Mouse (Mus musculus) forebrain, embryonic 10.5 days (tissue): ENCODE measurements around the gene Maml3. TPM values are rescaled to one million over a fixed set of nuclear protein-coding genes. Genes with fewer than 3 reads are reported as not detected.

Experiments used
- DNase-seq: peaks from one replicate; pipeline ENCODE4 v3.0.0-alpha.2; 2017; ENCODE audit warnings: low spot score; ENCODE audit errors: extremely low spot score
- H3K27ac ChIP-seq: fragments of 300-500 bp; sonication (generic); 2 replicates; pipeline ENCODE4 v1.5.1; 2016; ENCODE audit warnings: mild to moderate bottlenecking
- H3K27me3 ChIP-seq: fragments of 300-500 bp; sonication (generic); 2 replicates; pipeline ENCODE4 v1.6.1; 2016; ENCODE audit warnings: mild to moderate bottlenecking; ENCODE audit not compliant: poor library complexity, severe bottlenecking
- H3K36me3 ChIP-seq: fragments of 300-500 bp; sonication (generic); replicated peaks from 2 replicates; pipeline ENCODE4 v1.6.1; 2016; ENCODE audit warnings: mild to moderate bottlenecking, moderate library complexity
- H3K4me1 ChIP-seq: fragments of 300-500 bp; sonication (generic); 2 replicates; pipeline ENCODE4 v1.6.1; 2016
- H3K4me3 ChIP-seq: fragments of 300-500 bp; sonication (generic); 2 replicates; pipeline ENCODE4 v1.5.1; 2016; ENCODE audit warnings: mild to moderate bottlenecking, moderate library complexity
- H3K9me3 ChIP-seq: fragments of 300-500 bp; sonication (generic); 2 replicates; pipeline ENCODE4 v1.6.1; 2016; ENCODE audit warnings: mild to moderate bottlenecking, moderate library complexity
- WGBS: fragments of 180-500 bp; shearing (Covaris S2); methylation state at CpG from one replicate; pipeline ENCODE4 v1.1.7; 2016; 5-methylcytosine and 5-hydroxymethylcytosine counted together
- polyA plus RNA-seq: library from polyadenylated mRNA; unstranded; fragments of >200 nt; fragmentation: Nextera tagmentation; extraction: Ambion mirVana; gene quantifications from 2 replicates; pipeline ENCODE4 v1.2.1, GENCODE M21; 2016

Gene Maml3
- polyA plus RNA-seq, 1 experiment from 2014 or later = 5.6 TPM

DNA sequence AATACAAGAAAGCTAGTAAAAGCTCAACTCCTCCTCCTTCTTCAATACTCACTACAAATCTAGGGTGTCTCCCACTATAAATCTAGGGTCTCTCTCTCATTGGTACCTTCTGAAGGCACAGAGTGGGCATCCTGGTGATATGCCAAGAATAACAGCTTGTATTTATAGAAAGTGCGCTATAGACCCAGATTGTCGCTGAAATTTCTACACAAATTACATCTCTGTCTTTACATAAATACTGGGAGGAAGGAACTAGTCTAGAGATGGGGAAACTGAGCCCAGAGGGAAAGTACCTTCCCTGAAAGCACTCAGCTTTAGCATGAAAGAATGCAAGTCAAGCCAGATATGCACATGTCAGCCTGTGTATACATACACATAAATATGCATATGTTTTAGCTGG is 26.1 kb downstream of the Maml3 start:
- Histone ChIP-seq H3K36me3 (no peaks in the 10 kb centered on the region), H3K27me3 (no peaks in the 10 kb centered on the region), H3K9me3 (no peaks in the 10 kb centered on the region), H3K4me1 (peaks cover 41% of the 10 kb centered on the region), H3K27ac (no peak overlapping the region), H3K4me3 (no peak overlapping the region)
- 93% methylated on average over 2 of the region's 2 CpGs for WGBS
- DNase-seq = no peak

DNA sequence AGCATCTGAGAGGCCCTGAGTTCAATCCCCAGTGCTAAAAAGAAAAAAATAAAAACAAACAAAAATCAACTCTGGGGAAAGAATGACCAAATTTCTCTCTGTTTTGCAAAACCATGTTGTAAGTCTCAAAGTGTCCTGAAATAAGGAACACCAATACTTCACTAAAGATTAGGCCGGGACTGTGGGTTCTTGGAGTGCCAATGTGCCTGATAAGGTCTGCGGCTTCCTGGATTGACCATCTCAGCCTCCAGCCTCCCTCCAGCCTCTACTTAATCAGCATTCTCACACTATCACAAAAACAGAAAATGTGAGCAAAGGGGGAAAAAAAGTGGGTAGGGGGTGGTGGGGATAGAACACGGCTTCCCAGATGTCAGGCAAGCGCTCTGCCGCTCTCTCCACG is 30.9 kb downstream of the Maml3 start:
- no peaks in the 10 kb centered on the region for H3K9me3 ChIP-seq
- no peak overlapping the region for H3K4me3 ChIP-seq
- DNase-seq = no peak
- no peaks in the 10 kb centered on the region for H3K27me3 ChIP-seq
- 60% methylated on average over 6 of the region's 6 CpGs for WGBS
- peak overlapping the region; percentile 26; the same call in 1 of the 2 replicates for H3K27ac ChIP-seq
- no peaks in the 10 kb centered on the region for H3K36me3 ChIP-seq
- H3K4me1 ChIP-seq = peaks cover 75% of the 10 kb centered on the region

- 18% methylated on average over 5 of the region's 5 CpGs for WGBS
- Histone ChIP-seq H3K27me3 (no peaks in the 10 kb centered on the region), H3K9me3 (no peaks in the 10 kb centered on the region), H3K4me1 (peaks cover 79% of the 10 kb centered on the region), H3K36me3 (no peaks in the 10 kb centered on the region), H3K4me3 (no peak overlapping the region), H3K27ac (peak overlapping the region; percentile 53)
- no peak for DNase-seq
These were observed 32.9 kb downstream of the Maml3 start for GRCm38 (mm10) chr3:52071996-52072395.

DNA sequence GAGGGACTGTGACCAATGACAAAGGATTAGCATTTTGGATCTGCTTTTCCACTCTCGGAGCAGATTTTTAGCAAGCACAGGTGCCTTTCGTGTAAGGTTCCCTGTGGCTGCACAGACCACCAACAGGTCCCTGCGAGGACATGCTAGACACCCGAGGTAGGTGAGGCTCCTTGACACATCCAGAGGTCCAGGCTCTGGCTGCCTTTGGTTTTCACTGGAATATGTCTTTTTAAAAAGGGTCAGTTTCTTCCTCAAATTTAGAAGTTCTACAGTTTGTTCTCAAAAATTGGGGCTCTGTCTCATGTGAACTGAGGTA is 34.8 kb downstream of the Maml3 start:
- Histone ChIP-seq H3K27ac (peak overlapping the region; percentile 82), H3K4me1 (peaks cover 84% of the 10 kb centered on the region), H3K27me3 (no peaks in the 10 kb centered on the region), H3K36me3 (no peaks in the 10 kb centered on the region), H3K9me3 (no peaks in the 10 kb centered on the region), H3K4me3 (peak overlapping the region; percentile 46)
- 1% methylated on average over 4 of the region's 4 CpGs for WGBS
- no peak for DNase-seq

GRCm38 (mm10) chr3:52069304-52070162 is 35.3 kb downstream of the Maml3 start:
- Histone ChIP-seq H3K4me3 (peak overlapping the region; percentile 46), H3K9me3 (no peaks in the 10 kb centered on the region), H3K36me3 (no peaks in the 10 kb centered on the region), H3K27me3 (no peaks in the 10 kb centered on the region), H3K27ac (peak overlapping the region; percentile 82), H3K4me1 (peaks cover 78% of the 10 kb centered on the region)
- peak; percentile 67 for DNase-seq
- WGBS = 9% methylated on average over 25 of the region's 25 CpGs

DNA sequence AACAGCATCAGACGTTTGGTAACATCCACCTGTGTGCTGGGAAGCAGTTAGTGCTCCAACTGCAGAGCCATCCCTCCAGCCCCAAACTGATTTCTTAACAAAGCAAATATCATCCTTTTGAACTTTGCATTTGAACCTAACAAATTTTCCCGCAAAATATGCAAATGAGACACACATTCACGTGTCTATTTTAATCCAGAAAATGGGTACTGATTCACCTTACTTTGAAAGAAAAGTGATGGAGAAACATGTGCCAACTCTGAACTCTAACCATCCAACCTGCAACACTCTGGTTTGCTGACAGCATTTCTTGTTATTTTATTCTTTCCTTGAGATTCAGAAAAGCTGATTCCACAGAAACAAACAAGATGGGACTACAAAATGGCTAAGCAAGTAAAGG is 36.0 kb downstream of the Maml3 start:
- 76% methylated on average over 3 of the region's 3 CpGs for WGBS
- Histone ChIP-seq H3K36me3 (no peaks in the 10 kb centered on the region), H3K27ac (no peak overlapping the region), H3K4me3 (no peak overlapping the region), H3K27me3 (no peaks in the 10 kb centered on the region), H3K9me3 (no peaks in the 10 kb centered on the region), H3K4me1 (peaks cover 71% of the 10 kb centered on the region)
- no peak for DNase-seq

DNA sequence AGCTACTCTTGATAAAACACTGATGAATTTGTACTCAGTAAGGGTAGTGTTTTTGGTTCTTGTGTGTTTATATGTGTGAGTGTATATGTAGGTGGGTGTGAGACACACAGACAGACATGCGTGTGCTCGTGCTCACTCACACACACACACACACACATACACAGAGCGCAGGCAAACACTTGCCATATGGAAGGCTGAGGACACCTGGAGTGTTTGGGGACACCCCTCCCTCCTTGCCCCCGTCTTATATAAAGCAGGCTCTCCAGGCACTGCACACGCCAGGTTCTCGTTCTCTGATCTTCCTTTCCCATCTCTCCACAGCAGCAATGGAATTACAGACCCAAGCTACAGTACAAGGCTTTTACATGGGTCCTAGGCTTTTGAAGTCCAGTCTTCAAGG is 37.7 kb downstream of the Maml3 start:
- 87% methylated on average over 6 of the region's 6 CpGs for WGBS
- DNase-seq = no peak
- no peak overlapping the region for H3K4me3 ChIP-seq
- H3K27me3 ChIP-seq = no peaks in the 10 kb centered on the region
- no peaks in the 10 kb centered on the region for H3K9me3 ChIP-seq
- no peak overlapping the region for H3K27ac ChIP-seq
- peaks cover 70% of the 10 kb centered on the region for H3K4me1 ChIP-seq
- H3K36me3 ChIP-seq = no peaks in the 10 kb centered on the region

- H3K36me3 ChIP-seq = no peaks in the 10 kb centered on the region
- WGBS = 72% methylated on average over 3 of the region's 3 CpGs
- H3K27me3 ChIP-seq = no peaks in the 10 kb centered on the region
- no peak overlapping the region for H3K4me3 ChIP-seq
- no peaks in the 10 kb centered on the region for H3K9me3 ChIP-seq
- peak overlapping the region; percentile 31; the same call in 1 of the 2 replicates for H3K27ac ChIP-seq
- DNase-seq = no peak
- peaks cover 70% of the 10 kb centered on the region for H3K4me1 ChIP-seq
These were observed 38.7 kb downstream of the Maml3 start for GRCm38 (mm10) chr3:52066142-52066541.

- 90% methylated on average over 3 of the region's 3 CpGs for WGBS
- no peak overlapping the region for H3K27ac ChIP-seq
- H3K9me3 ChIP-seq = no peaks in the 10 kb centered on the region
- H3K4me3 ChIP-seq = no peak overlapping the region
- H3K27me3 ChIP-seq = no peaks in the 10 kb centered on the region
- no peaks in the 10 kb centered on the region for H3K36me3 ChIP-seq
- DNase-seq = no peak
- H3K4me1 ChIP-seq = peaks cover 67% of the 10 kb centered on the region
These were observed 41.6 kb downstream of the Maml3 start for GRCm38 (mm10) chr3:52063261-52063655.

DNA sequence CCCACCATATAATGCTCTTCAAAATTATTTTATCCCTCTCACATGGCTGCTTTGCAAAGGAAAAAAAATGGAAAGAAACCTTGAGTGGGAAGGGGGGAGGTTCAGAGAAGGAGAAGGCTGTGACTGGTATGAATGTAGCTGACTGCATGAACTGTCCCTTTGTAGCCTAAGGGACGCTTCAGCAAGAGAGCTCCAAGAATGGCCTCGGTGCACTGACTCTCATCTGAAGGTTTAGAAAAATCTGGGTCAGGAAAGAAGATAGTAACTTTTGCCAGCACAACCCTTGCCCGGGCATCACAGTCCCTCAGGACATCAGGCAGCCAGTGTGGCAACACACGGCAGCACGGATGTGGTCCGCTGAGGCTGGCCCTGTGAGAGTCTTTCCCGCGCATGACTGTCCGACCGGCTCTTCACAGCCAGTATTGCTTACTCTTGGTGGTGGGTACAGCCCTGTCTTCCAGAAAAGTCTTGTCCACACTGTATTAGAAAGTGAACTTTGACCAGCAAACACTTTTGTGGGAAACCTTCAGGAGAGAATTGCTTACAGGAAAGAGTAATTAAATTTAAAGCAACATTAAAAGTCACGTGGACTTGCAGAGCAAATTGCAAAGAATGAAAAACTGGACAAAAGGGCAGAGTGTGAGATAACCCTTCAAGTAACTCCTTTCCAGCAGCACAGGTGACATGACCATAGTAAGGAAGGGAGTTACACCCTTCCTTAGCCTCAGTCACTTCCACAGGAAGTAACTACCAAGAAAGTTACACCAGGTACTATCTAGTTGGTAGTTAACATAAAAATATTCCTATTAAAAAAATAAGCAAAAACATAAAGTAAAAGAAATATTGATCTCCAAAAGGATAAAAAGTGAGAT is 42.3 kb downstream of the Maml3 start:
- no peak for DNase-seq
- Histone ChIP-seq H3K9me3 (no peaks in the 10 kb centered on the region), H3K4me3 (no peak overlapping the region), H3K27ac (peak overlapping the region; percentile 77), H3K36me3 (no peaks in the 10 kb centered on the region), H3K27me3 (no peaks in the 10 kb centered on the region), H3K4me1 (peaks cover 68% of the 10 kb centered on the region)
- 56% methylated on average over 11 of the region's 11 CpGs for WGBS

DNA sequence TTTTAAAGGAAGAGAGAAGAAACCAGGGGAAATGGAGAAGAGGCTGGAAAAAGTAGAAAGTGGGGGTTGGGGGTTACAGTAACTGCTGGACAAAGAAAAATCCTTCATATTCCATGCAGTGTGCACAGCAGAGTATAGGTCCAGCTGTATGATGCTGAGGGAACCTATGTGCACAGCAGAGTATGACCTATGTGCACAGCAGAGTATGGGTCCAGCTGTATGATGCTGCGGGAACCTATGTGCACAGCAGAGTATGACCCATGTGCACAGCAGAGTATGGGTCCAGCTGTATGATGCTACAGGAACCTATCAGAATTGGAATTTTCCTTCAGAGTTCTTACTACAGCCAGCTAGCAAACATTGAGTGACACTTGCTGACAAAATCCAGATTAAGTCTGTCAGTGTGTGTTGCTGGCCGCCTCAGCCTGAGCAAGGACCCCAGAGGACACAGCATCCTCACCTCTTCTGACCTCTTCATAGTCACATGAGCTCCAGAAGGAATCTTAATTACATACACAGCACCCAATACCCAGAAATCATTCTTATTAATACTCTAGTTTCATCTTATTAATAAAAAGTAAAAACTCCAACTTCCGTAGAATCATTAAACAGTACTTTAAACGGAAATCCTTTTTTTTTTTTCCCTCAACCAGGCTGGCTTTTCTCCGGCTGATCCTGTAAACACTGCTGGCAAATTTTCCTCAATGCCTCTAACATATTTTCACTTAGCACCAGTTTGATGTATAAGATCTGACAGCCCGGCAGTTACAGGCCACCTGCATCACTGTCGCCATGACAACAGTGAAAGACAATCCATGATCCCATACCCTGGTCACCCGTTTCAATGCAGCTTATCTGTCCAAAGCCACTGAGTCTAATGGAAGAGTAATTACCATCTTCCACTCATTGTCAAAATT is 43.1 kb downstream of the Maml3 start:
- Histone ChIP-seq H3K36me3 (no peaks in the 10 kb centered on the region), H3K27me3 (no peaks in the 10 kb centered on the region), H3K4me1 (peaks cover 62% of the 10 kb centered on the region), H3K27ac (peak overlapping the region; percentile 27; the same call in 1 of the 2 replicates), H3K4me3 (no peak overlapping the region), H3K9me3 (no peaks in the 10 kb centered on the region)
- no peak for DNase-seq
- 51% methylated on average over 8 of the region's 8 CpGs for WGBS

DNA sequence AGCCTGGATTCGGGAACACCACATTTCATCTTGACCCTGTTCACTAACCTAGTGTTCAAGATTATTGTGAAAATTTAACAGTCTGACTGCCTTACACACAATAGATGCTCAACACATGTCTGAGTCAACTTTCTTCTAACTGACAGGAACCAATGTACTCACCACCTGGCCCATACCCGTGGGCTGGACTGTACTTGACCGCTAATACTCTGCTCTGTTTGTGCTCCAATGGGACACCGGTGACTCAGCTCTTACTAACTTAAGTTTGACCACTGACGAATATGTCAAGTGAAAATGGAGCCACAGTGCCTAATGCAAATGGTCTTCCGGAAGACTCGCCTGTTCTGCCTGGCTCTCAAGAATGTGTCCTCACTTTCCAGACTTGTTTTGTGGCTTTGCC is 44.0 kb downstream of the Maml3 start:
- DNase-seq = no peak
- Histone ChIP-seq H3K27me3 (no peaks in the 10 kb centered on the region), H3K9me3 (no peaks in the 10 kb centered on the region), H3K4me3 (no peak overlapping the region), H3K27ac (no peak overlapping the region), H3K36me3 (no peaks in the 10 kb centered on the region), H3K4me1 (peaks cover 54% of the 10 kb centered on the region)
- WGBS = 94% methylated on average over 7 of the region's 7 CpGs
